Mouse (Mus musculus) neural tube, postnatal 0 days (tissue): ENCODE measurements around the gene Ppox. TPM values are rescaled to one million over a fixed set of nuclear protein-coding genes. Genes with fewer than 3 reads are reported as not detected.

ENCODE experiments used
- polyA plus RNA-seq: library from polyadenylated mRNA; unstranded; fragments of >200 nt; fragmentation: Nextera tagmentation; extraction: Ambion mirVana; gene quantifications from 2 replicates; pipeline ENCODE4 v1.2.1, GENCODE M21; 2015

The Ppox gene
- polyA plus RNA-seq, result 27.3 and 34.9 TPM in 2 replicates

GRCm38 (mm10) chr1:171280916-171281527 lies at the start of gene Ppox:
Ppox (minus strand) TSS chr1:171281186.

GRCm38 (mm10) chr1:171328839-171329432 lies 48.0 kb upstream of the Ppox start, which contains the start of gene Dedd:
Dedd (plus strand) TSS chr1:171329145.

GRCm38 (mm10) chr1:171294298-171295062 lies 13.5 kb upstream of the Ppox start, which contains the start of gene Ufc1:
Ufc1 (minus strand) TSS chr1:171295024.

GRCm38 (mm10) chr1:171287136-171288081 lies 6.4 kb upstream of the Ppox start, which contains the start of gene Usp21:
Usp21 (minus strand) TSS chr1:171287991.

GRCm38 (mm10) chr1:171269848-171270572 lies 11.0 kb downstream of the Ppox start, which contains the start of gene B4galt3:
B4galt3 (plus strand) TSS chr1:171270328.

GRCm38 (mm10) chr1:171250680-171251593 lies 30.0 kb downstream of the Ppox start, which contains the start of gene Ndufs2:
Ndufs2 (minus strand) TSS chr1:171251388.

GRCm38 (mm10) chr1:171249913-171250600 lies 30.9 kb downstream of the Ppox start, which contains the start of gene Adamts4:
Adamts4 (plus strand) TSS chr1:171250421.

GRCm38 (mm10) chr1:171234126-171234525 lies 46.9 kb downstream of the Ppox start, which contains the start of gene Fcer1g:
Fcer1g (minus strand) TSS chr1:171234365.

Other genes starting within 250 kb of the Ppox start
- gene Fcgr3, start 216.3 kb downstream of the Ppox start, polyA plus RNA-seq, result 20.3 and 21.7 TPM in 2 replicates
- 6.6 and 6.9 TPM in 2 replicates for gene Cfap126, start 167.3 kb downstream of the Ppox start, polyA plus RNA-seq
- gene Sdhc, start 130.6 kb downstream of the Ppox start, polyA plus RNA-seq, result 300 and 349 TPM in 2 replicates
- 97.3 and 99.7 TPM in 2 replicates for gene Mpz, start 130.5 kb downstream of the Ppox start, polyA plus RNA-seq
- 86.8 and 98.4 TPM in 2 replicates for gene Pcp4l1, start 84.9 kb downstream of the Ppox start, polyA plus RNA-seq
- 0.27 and 0.43 TPM in 2 replicates for gene Nr1i3, start 67.2 kb downstream of the Ppox start, polyA plus RNA-seq
- gene Tomm40l, start 58.7 kb downstream of the Ppox start, polyA plus RNA-seq, result 43.0 and 46.0 TPM in 2 replicates
- 9.6 and 16.3 TPM in 2 replicates for gene Apoa2, start 56.1 kb downstream of the Ppox start, polyA plus RNA-seq
- gene Fcer1g, start 46.8 kb downstream of the Ppox start, polyA plus RNA-seq, result 44.9 and 51.8 TPM in 2 replicates
- gene Adamts4, start 30.8 kb downstream of the Ppox start, polyA plus RNA-seq, result 3.0 and 4.5 TPM in 2 replicates
- 292 and 295 TPM in 2 replicates for gene Ndufs2, start 29.8 kb downstream of the Ppox start, polyA plus RNA-seq
- 73.7 and 82.5 TPM in 2 replicates for gene B4galt3, start 10.9 kb downstream of the Ppox start, polyA plus RNA-seq
- gene Usp21, start 6.8 kb upstream of the Ppox start, polyA plus RNA-seq, result 66.3 and 73.0 TPM in 2 replicates
- gene Ufc1, start 13.8 kb upstream of the Ppox start, polyA plus RNA-seq, result 136 and 151 TPM in 2 replicates
- 36.3 and 36.4 TPM in 2 replicates for gene Dedd, start 48.0 kb upstream of the Ppox start, polyA plus RNA-seq
- gene Nit1, start 64.5 kb upstream of the Ppox start, polyA plus RNA-seq, result 43.7 and 47.7 TPM in 2 replicates
- gene Pfdn2, start 64.5 kb upstream of the Ppox start, polyA plus RNA-seq, result 137 and 153 TPM in 2 replicates
- 6.6 and 7.4 TPM in 2 replicates for gene Klhdc9, start 79.6 kb upstream of the Ppox start, polyA plus RNA-seq
- 5.5 and 6.8 TPM in 2 replicates for gene Nectin4, start 88.9 kb upstream of the Ppox start, polyA plus RNA-seq
- gene Arhgap30, start 107.8 kb upstream of the Ppox start, polyA plus RNA-seq, result 0.90 and 0.92 TPM in 2 replicates
- 116 and 119 TPM in 2 replicates for gene Usf1, start 130.1 kb upstream of the Ppox start, polyA plus RNA-seq
- 2.3 and 2.7 TPM in 2 replicates for gene Tstd1, start 137.7 kb upstream of the Ppox start, polyA plus RNA-seq
- 16.2 and 18.1 TPM in 2 replicates for gene F11r, start 156.3 kb upstream of the Ppox start, polyA plus RNA-seq
- 24.2 and 25.4 TPM in 2 replicates for gene Alyref2, start 222.3 kb upstream of the Ppox start, polyA plus RNA-seq